Mouse (Mus musculus) erythroblast, adult 5-6 weeks (primary cell): ENCODE data around the gene Trim2. TPM values are rescaled to one million over a fixed set of nuclear protein-coding genes. Genes with fewer than 3 reads are reported as not detected.

Source experiments
- ATAC-seq: replicated peaks from 2 replicates; pipeline ENCODE4 v1.8.0; 2016; ENCODE audit warnings: moderate number of reproducible peaks, mild to moderate bottlenecking, moderate TSS enrichment, inconsistent platforms; ENCODE audit not compliant: poor library complexity, low FRiP score, severe bottlenecking
- total RNA-seq, 2 experiments: library from RNA; stranded (forward) in 1 of 2; stranded (reverse) in 1 of 2; fragments of 150-400 nt in 1 of 2; fragments of 200-764, 138-1000 nt in 1 of 2; gene quantifications; 2 replicates each; pipeline versions ENCODE4 v1.2.3 to v1.2.4; 2015 to 2017; ENCODE audit warnings: low replicate concordance in 2 of 2

The Trim2 gene
- total RNA-seq, 2 experiments from 2014 or later = 1.9 to 4.3 TPM

- no peak for ATAC-seq
Observed at GRCm38 (mm10) chr3:84208475-84208874, 98.2 kb downstream of the Trim2 start.

- ATAC-seq = no peak
Observed at GRCm38 (mm10) chr3:84207366-84207765, 99.3 kb downstream of the Trim2 start.

GRCm38 (mm10) chr3:84206106-84206505 lies 100.6 kb downstream of the Trim2 start:
- ATAC-seq = no peak

GRCm38 (mm10) chr3:84205650-84206049 lies 101.0 kb downstream of the Trim2 start:
- no peak for ATAC-seq

- ATAC-seq = no peak
Observed at GRCm38 (mm10) chr3:84204640-84205039, 102.0 kb downstream of the Trim2 start.

- ATAC-seq = no peak
Observed at GRCm38 (mm10) chr3:84200559-84201420, 105.9 kb downstream of the Trim2 start.

GRCm38 (mm10) chr3:84199516-84199915 lies 107.2 kb downstream of the Trim2 start:
- no peak for ATAC-seq

GRCm38 (mm10) chr3:84198229-84198628 lies 108.4 kb downstream of the Trim2 start:
- ATAC-seq = no peak

GRCm38 (mm10) chr3:84193881-84194280 lies 112.8 kb downstream of the Trim2 start:
- ATAC-seq = no peak

- ATAC-seq = no peak
Observed at GRCm38 (mm10) chr3:84191141-84191881, 115.4 kb downstream of the Trim2 start.

GRCm38 (mm10) chr3:84190513-84191061 lies 116.1 kb downstream of the Trim2 start:
- ATAC-seq = no peak

GRCm38 (mm10) chr3:84189629-84190173 lies 117.0 kb downstream of the Trim2 start:
- no peak for ATAC-seq

GRCm38 (mm10) chr3:84181717-84182116 lies 125.0 kb downstream of the Trim2 start:
- ATAC-seq = no peak

- ATAC-seq = no peak
Observed at GRCm38 (mm10) chr3:84181102-84181501, 125.6 kb downstream of the Trim2 start.

GRCm38 (mm10) chr3:84180304-84180703 lies 126.4 kb downstream of the Trim2 start:
- ATAC-seq = no peak

GRCm38 (mm10) chr3:84177834-84178233 lies 128.8 kb downstream of the Trim2 start:
- no peak for ATAC-seq

- peak; percentile 68; the same call in 1 of the 2 replicates for ATAC-seq
Observed at GRCm38 (mm10) chr3:84175337-84176315, 131.1 kb downstream of the Trim2 start.

GRCm38 (mm10) chr3:84173581-84174154 lies 133.0 kb downstream of the Trim2 start, which contains the start of gene Gm6525:
Gm6525 (plus strand) TSS chr3:84174104.
- no peak for ATAC-seq

- no peak for ATAC-seq
Observed at GRCm38 (mm10) chr3:84172406-84172805, 134.3 kb downstream of the Trim2 start.
